Comparison of ENCODE assay signal across 14 mouse cellular contexts in the genomic region with DNA sequence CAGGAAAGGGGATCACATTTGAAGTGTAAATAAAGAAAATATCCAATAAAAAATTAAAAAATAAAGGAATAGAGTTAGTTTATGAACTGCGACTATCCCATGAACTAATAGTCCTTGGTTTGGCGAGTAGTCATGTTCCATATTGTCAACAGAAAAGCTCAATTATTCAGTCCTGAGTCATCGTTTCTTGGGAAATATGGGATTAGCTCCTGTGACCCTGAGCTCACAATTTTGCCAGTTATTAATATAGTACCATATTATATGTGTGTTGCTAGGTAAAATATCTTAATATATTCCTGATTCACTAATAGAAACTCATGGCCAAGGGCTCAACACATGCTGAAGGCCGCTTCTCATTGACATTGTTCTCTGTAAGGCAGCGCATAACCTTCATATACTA.
"Had no signal": no experiment of that assay in that cellular context is flagged by ENCODE, and none has a peak within 500 bp of the region (broad histone marks: within the 10 kb centered on the region; RNA-seq: fewer than 3 reads in every experiment).

No protein-coding gene starts in this region.

- H3K4me3 ChIP-seq: neural tube, embryonic 15.5 days; stomach, embryonic 15.5 days had no signal

- DNase-seq: retina, postnatal 1 day; right cerebral cortex, adult 18-20 months; right cerebral cortex, postnatal 14 days; right cerebral cortex, postnatal 25 days; right cerebral cortex, postnatal 4 days; spleen, adult 18-20 months; thymus, adult 18-20 months; thymus, adult 2 months; thymus, postnatal 14 days; thymus, postnatal 25 days; thymus, postnatal 36 days; thymus, postnatal 4 days had no signal

- H3K27me3 ChIP-seq: neural tube, embryonic 15.5 days; stomach, embryonic 15.5 days had no signal

- H3K36me3 ChIP-seq: neural tube, embryonic 15.5 days; stomach, embryonic 15.5 days had no signal
